Mouse (Mus musculus): ENCODE data around the gene Syt1. TPM values are rescaled to one million over a fixed set of nuclear protein-coding genes. Genes with fewer than 3 reads are reported as not detected.

The Syt1 gene
- polyA plus RNA-seq, 1 experiment from 2014 or later, result 78.8 TPM

GRCm38 (mm10) chr10:108728961-108729360 is 281.8 kb downstream of the Syt1 start:
- no peak overlapping the region for H3K9ac ChIP-seq
- H3K4me1 ChIP-seq (replicated peaks), result no peaks in the 10 kb centered on the region
- H3K27me3 ChIP-seq, result no peaks in the 10 kb centered on the region
- WGBS, result 69% methylated on average over 8 of the region's 8 CpGs
- no peak overlapping the region for H3K4me2 ChIP-seq
- H3K4me3 ChIP-seq, result no peak overlapping the region
- no peak overlapping the region for H3K27ac ChIP-seq
- no peak for ATAC-seq (ENCODE audit: low FRiP score)
- no peaks in the 10 kb centered on the region for H3K36me3 ChIP-seq
- H3K9me3 ChIP-seq, result 0 out of 2 replicates have a peak, but pooled peaks cover 4% of the 10 kb centered on the region

GRCm38 (mm10) chr10:108726391-108726790 is 284.4 kb downstream of the Syt1 start:
- no peak for ATAC-seq (ENCODE audit: low FRiP score)
- Histone ChIP-seq H3K4me3 (no peak overlapping the region), H3K27me3 (no peaks in the 10 kb centered on the region)

GRCm38 (mm10) chr10:108724878-108725277 is 285.9 kb downstream of the Syt1 start:
- H3K4me2 ChIP-seq, result no peak overlapping the region
- H3K4me3 ChIP-seq, result no peak overlapping the region
- no peak for ATAC-seq (ENCODE audit: low FRiP score)
- H3K9me3 ChIP-seq, result no peaks in the 10 kb centered on the region
- no peak overlapping the region for H3K9ac ChIP-seq
- no peak overlapping the region for H3K27ac ChIP-seq
- no peaks in the 10 kb centered on the region for H3K27me3 ChIP-seq
- H3K4me1 ChIP-seq (replicated peaks), result no peaks in the 10 kb centered on the region
- 89% methylated on average over 3 of the region's 3 CpGs for WGBS
- H3K36me3 ChIP-seq, result no peaks in the 10 kb centered on the region

More at GRCm38 (mm10) chr10:108726391-108726790, 284.4 kb downstream of the Syt1 start:
- 89% methylated on average over 4 of the region's 4 CpGs for WGBS
- H3K27ac ChIP-seq, result no peak overlapping the region
- no peaks in the 10 kb centered on the region for H3K36me3 ChIP-seq
- no peak overlapping the region for H3K9ac ChIP-seq
- H3K9me3 ChIP-seq, result no peaks in the 10 kb centered on the region
- no peaks in the 10 kb centered on the region for H3K4me1 ChIP-seq (replicated peaks)
- H3K4me2 ChIP-seq, result no peak overlapping the region

- H3K4me1 ChIP-seq (replicated peaks), result no peaks in the 10 kb centered on the region
- WGBS, result 81% methylated on average over 5 of the region's 5 CpGs
- no peak overlapping the region for H3K9ac ChIP-seq
- no peaks in the 10 kb centered on the region for H3K36me3 ChIP-seq
- ATAC-seq (ENCODE audit: low FRiP score), result no peak
- no peak overlapping the region for H3K4me3 ChIP-seq
- no peak overlapping the region for H3K4me2 ChIP-seq
- H3K9me3 ChIP-seq, result no peaks in the 10 kb centered on the region
- no peak overlapping the region for H3K27ac ChIP-seq
- no peaks in the 10 kb centered on the region for H3K27me3 ChIP-seq
These were observed 300.3 kb downstream of the Syt1 start for GRCm38 (mm10) chr10:108710514-108710913.

- no peak for ATAC-seq (ENCODE audit: low FRiP score)
- Histone ChIP-seq H3K4me3 (no peak overlapping the region), H3K9ac (no peak overlapping the region), H3K4me2 (no peak overlapping the region), H3K4me1 (replicated peaks) (peaks cover 6% of the 10 kb centered on the region), H3K27ac (no peak overlapping the region), H3K27me3 (no peaks in the 10 kb centered on the region), H3K36me3 (no peaks in the 10 kb centered on the region), H3K9me3 (no peaks in the 10 kb centered on the region)
- WGBS, result 91% methylated on average over 3 of the region's 3 CpGs
These were observed 305.1 kb downstream of the Syt1 start for GRCm38 (mm10) chr10:108705658-108706057.

- no peak overlapping the region for H3K9ac ChIP-seq
- peak overlapping the region; percentile 37 for H3K4me2 ChIP-seq
- peaks cover 9% of the 10 kb centered on the region for H3K4me1 ChIP-seq (replicated peaks)
- H3K4me3 ChIP-seq, result no peak overlapping the region
- 19% methylated on average over 14 of the region's 14 CpGs for WGBS
- ATAC-seq (ENCODE audit: low FRiP score), result 0 out of 2 replicates have a peak, but pooled peaks have one; percentile 28
- no peaks in the 10 kb centered on the region for H3K36me3 ChIP-seq
- H3K27me3 ChIP-seq, result no peaks in the 10 kb centered on the region
- no peaks in the 10 kb centered on the region for H3K9me3 ChIP-seq
- H3K27ac ChIP-seq, result peak overlapping the region; percentile 79
These were observed 309.2 kb downstream of the Syt1 start for GRCm38 (mm10) chr10:108701361-108702128.

- Histone ChIP-seq H3K36me3 (no peaks in the 10 kb centered on the region), H3K27ac (no peak within 1 kb of the TSS), H3K9ac (no peak within 1 kb of the TSS), H3K4me3 (no peak within 1 kb of the TSS), H3K27me3 (no peaks in the 10 kb centered on the region), H3K4me1 (replicated peaks) (peaks cover 9% of the 10 kb centered on the region), H3K9me3 (no peaks in the 10 kb centered on the region), H3K4me2 (no peak within 1 kb of the TSS)
- ATAC-seq (ENCODE audit: low FRiP score), result 0 out of 2 replicates have a peak, but pooled peaks have one; percentile 39
- 96% methylated on average over 9 of the region's 9 CpGs for WGBS
These were observed 310.8 kb downstream of the Syt1 start, which contains the start of gene Gm5136 for GRCm38 (mm10) chr10:108699946-108700345. TSS of gene Gm5136 (minus strand) at chr10:108700160.

GRCm38 (mm10) chr10:108697062-108697461 is 313.7 kb downstream of the Syt1 start:
- no peak overlapping the region for H3K4me3 ChIP-seq
- H3K4me1 ChIP-seq (replicated peaks), result peaks cover 9% of the 10 kb centered on the region
- ATAC-seq (ENCODE audit: low FRiP score), result no peak
- H3K27me3 ChIP-seq, result no peaks in the 10 kb centered on the region
- no peak overlapping the region for H3K9ac ChIP-seq
- H3K4me2 ChIP-seq, result no peak overlapping the region
- no peaks in the 10 kb centered on the region for H3K9me3 ChIP-seq
- H3K36me3 ChIP-seq, result no peaks in the 10 kb centered on the region
- peak overlapping the region; percentile 20; the same call in 1 of the 2 replicates for H3K27ac ChIP-seq
- WGBS, result 73% methylated on average over 5 of the region's 5 CpGs

- peaks cover 5% of the 10 kb centered on the region for H3K4me1 ChIP-seq (replicated peaks)
- H3K4me3 ChIP-seq, result no peak overlapping the region
- no peaks in the 10 kb centered on the region for H3K9me3 ChIP-seq
- H3K27me3 ChIP-seq, result no peaks in the 10 kb centered on the region
- H3K4me2 ChIP-seq, result no peak overlapping the region
- H3K36me3 ChIP-seq, result no peaks in the 10 kb centered on the region
- 0 out of 2 replicates have a peak, but pooled peaks have one; percentile 66 for ATAC-seq (ENCODE audit: low FRiP score)
- H3K9ac ChIP-seq, result no peak overlapping the region
- H3K27ac ChIP-seq, result 0 out of 2 replicates have a peak overlapping the region, but pooled peaks have one; percentile 35
- 44% methylated on average over 9 of the region's 9 CpGs for WGBS
These were observed 319.8 kb downstream of the Syt1 start for GRCm38 (mm10) chr10:108690954-108691353.

- H3K27ac ChIP-seq, result no peak overlapping the region
- H3K27me3 ChIP-seq, result no peaks in the 10 kb centered on the region
- H3K9me3 ChIP-seq, result no peaks in the 10 kb centered on the region
- peaks cover 5% of the 10 kb centered on the region for H3K4me1 ChIP-seq (replicated peaks)
- H3K9ac ChIP-seq, result no peak overlapping the region
- 71% methylated on average over 4 of the region's 4 CpGs for WGBS
- ATAC-seq (ENCODE audit: low FRiP score), result no peak
- H3K36me3 ChIP-seq, result no peaks in the 10 kb centered on the region
- no peak overlapping the region for H3K4me3 ChIP-seq
- no peak overlapping the region for H3K4me2 ChIP-seq
These were observed 324.1 kb downstream of the Syt1 start for GRCm38 (mm10) chr10:108686696-108687095.

GRCm38 (mm10) chr10:108679675-108680390 is 330.9 kb downstream of the Syt1 start:
- peak overlapping the region; percentile 55 for H3K27ac ChIP-seq
- H3K4me1 ChIP-seq (replicated peaks), result peaks cover 14% of the 10 kb centered on the region
- H3K4me3 ChIP-seq, result no peak overlapping the region
- no peaks in the 10 kb centered on the region for H3K27me3 ChIP-seq
- ATAC-seq (ENCODE audit: low FRiP score), result peak; percentile 75
- no peak overlapping the region for H3K4me2 ChIP-seq
- no peak overlapping the region for H3K9ac ChIP-seq
- WGBS, result 58% methylated on average over 14 of the region's 14 CpGs
- no peaks in the 10 kb centered on the region for H3K9me3 ChIP-seq
- no peaks in the 10 kb centered on the region for H3K36me3 ChIP-seq

- WGBS, result 80% methylated on average over 8 of the region's 8 CpGs
These were observed 333.7 kb downstream of the Syt1 start for GRCm38 (mm10) chr10:108677053-108677452.

More at GRCm38 (mm10) chr10:108677053-108677452, 333.7 kb downstream of the Syt1 start:
- ATAC-seq (ENCODE audit: low FRiP score), result no peak
- H3K27ac ChIP-seq, result no peak overlapping the region
- no peaks in the 10 kb centered on the region for H3K36me3 ChIP-seq
- H3K4me2 ChIP-seq, result no peak overlapping the region
- H3K9ac ChIP-seq, result no peak overlapping the region
- peaks cover 14% of the 10 kb centered on the region for H3K4me1 ChIP-seq (replicated peaks)
- H3K9me3 ChIP-seq, result no peaks in the 10 kb centered on the region
- H3K27me3 ChIP-seq, result no peaks in the 10 kb centered on the region
- H3K4me3 ChIP-seq, result no peak overlapping the region
